Mouse (Mus musculus) kidney, adult 2 months (tissue): ENCODE data around the gene Zfp169.

ENCODE experiments used
- CTCF ChIP-seq: fragments of 200-500 bp; conservative IDR thresholded peaks from 2 replicates; pipeline ENCODE4 v1.5.1; 2011; ENCODE audit warnings: low read depth, mild to moderate bottlenecking, control low read depth, low read length, moderate library complexity, mixed read lengths; ENCODE audit not compliant: insufficient read depth, insufficient read length
- POLR2A ChIP-seq: fragments of 200-500 bp; IDR thresholded peaks from one replicate; pipeline ENCODE4 v1.6.1; 2011; ENCODE audit warnings: low read depth, low read length, control low read depth

DNA sequence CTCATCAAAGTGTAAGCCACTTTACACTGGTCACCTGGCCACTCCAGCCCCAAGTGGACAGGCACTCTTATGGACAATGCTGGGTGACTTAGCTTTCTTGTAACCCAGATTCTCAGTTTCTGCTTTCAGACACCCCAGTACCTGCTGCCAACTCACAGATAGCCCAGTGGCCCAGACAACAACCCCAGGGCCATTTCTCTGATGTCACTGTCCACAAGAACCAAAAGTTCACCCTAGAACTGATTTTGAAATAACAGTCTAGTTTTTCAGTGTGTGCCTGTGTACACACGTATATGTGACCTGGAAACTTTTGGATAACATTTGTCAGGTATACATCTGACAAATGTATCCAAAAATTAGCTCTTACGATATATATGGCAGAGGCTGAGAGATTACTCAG is 48.2 kb upstream of the Zfp169 start:
- no peak for TF ChIP-seq CTCF
- TF ChIP-seq POLR2A, result no peak
